Mouse (Mus musculus) CD8-positive naive resting alpha-beta T cell, adult 2 months (primary cell): ENCODE measurements around the gene Mllt11.

ENCODE experiments used
- DNase-seq, 2 experiments: peaks; one replicate each; pipeline ENCODE4 v3.0.0; 2022; ENCODE audit warnings: low read depth in 2 of 2, low spot score in 2 of 2

Mllt11 gene

GRCm38 (mm10) chr3:95246465-95247231, 14.7 kb upstream of the Mllt11 start:
- no peak for DNase-seq

GRCm38 (mm10) chr3:95243086-95243485, 11.1 kb upstream of the Mllt11 start:
- no peak for DNase-seq

- no peak for DNase-seq
Observed at GRCm38 (mm10) chr3:95241498-95241897, 9.5 kb upstream of the Mllt11 start, which contains the start of gene Gm128. Gene Gm128 (minus strand): TSS chr3:95241598.

- DNase-seq = no peak
Observed at GRCm38 (mm10) chr3:95240900-95241299, 8.9 kb upstream of the Mllt11 start.

- DNase-seq = no peak
Observed at GRCm38 (mm10) chr3:95239971-95240370, 8.0 kb upstream of the Mllt11 start.

GRCm38 (mm10) chr3:95239022-95239421, 7.1 kb upstream of the Mllt11 start:
- DNase-seq = no peak

GRCm38 (mm10) chr3:95237541-95238099, 5.6 kb upstream of the Mllt11 start:
- DNase-seq = no peak

GRCm38 (mm10) chr3:95235386-95236301, 3.7 kb upstream of the Mllt11 start:
- DNase-seq = no peak

- DNase-seq = no peak
Observed at GRCm38 (mm10) chr3:95233303-95233980, 1.5 kb upstream of the Mllt11 start.

GRCm38 (mm10) chr3:95232771-95233170, 800 bp upstream of the Mllt11 start:
- no peak for DNase-seq

- DNase-seq = no peak
Observed at GRCm38 (mm10) chr3:95230495-95231297, 1.3 kb downstream of the Mllt11 start.

- DNase-seq = no peak
Observed at GRCm38 (mm10) chr3:95229781-95230494, 2.0 kb downstream of the Mllt11 start.

- DNase-seq = peak; percentile 26 to 35
Observed at GRCm38 (mm10) chr3:95228894-95229780, 2.8 kb downstream of the Mllt11 start.

GRCm38 (mm10) chr3:95228148-95228893, 3.6 kb downstream of the Mllt11 start, which contains the start of gene Cdc42se1:
Gene Cdc42se1 (plus strand): TSS chr3:95228732.
- peak; percentile 77 to 84 for DNase-seq

- DNase-seq = no peak
Observed at GRCm38 (mm10) chr3:95227214-95227613, 4.8 kb downstream of the Mllt11 start.

GRCm38 (mm10) chr3:95224295-95224694, 7.7 kb downstream of the Mllt11 start:
- DNase-seq = no peak

- DNase-seq = no peak
Observed at GRCm38 (mm10) chr3:95223041-95223440, 8.9 kb downstream of the Mllt11 start.
